Mouse (Mus musculus) heart, adult 11 months (tissue): ENCODE data around the gene Igfbp1.

ENCODE experiments used
- DNase-seq: peaks from one replicate; pipeline ENCODE4 v3.0.0; 2022

Igfbp1 gene

DNA sequence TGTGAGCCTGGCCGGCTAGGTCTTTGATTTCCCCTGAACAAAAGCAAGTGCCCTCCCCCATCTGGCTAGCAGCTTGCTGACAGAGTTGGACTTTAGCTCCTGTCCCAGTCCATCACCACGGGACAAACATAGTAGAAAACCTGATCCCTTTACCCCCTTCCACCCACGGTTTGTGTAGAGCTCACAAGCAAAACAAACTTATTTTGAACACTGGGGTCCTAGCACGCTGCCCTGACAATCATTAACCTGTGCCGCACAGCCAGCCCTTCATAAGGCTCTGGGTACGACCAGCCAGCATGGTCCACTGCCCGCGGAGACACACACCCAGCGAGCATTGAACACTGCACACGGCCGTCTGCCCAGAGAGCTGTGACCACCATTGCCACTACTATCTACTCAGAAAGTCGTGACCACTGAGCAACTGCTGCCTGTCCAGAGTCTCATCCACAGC is at the start of gene Igfbp1:
Gene Igfbp1, plus strand, starts transcription at position 292 of the 451 bp plus-strand sequence.
- DNase-seq: peak; percentile 81

GRCm38 (mm10) chr11:7147945-7148344 is 49.6 kb upstream of the Igfbp1 start:
- peak; percentile 83 for DNase-seq

GRCm38 (mm10) chr11:7149471-7149870 is 48.1 kb upstream of the Igfbp1 start:
- no peak for DNase-seq

DNA sequence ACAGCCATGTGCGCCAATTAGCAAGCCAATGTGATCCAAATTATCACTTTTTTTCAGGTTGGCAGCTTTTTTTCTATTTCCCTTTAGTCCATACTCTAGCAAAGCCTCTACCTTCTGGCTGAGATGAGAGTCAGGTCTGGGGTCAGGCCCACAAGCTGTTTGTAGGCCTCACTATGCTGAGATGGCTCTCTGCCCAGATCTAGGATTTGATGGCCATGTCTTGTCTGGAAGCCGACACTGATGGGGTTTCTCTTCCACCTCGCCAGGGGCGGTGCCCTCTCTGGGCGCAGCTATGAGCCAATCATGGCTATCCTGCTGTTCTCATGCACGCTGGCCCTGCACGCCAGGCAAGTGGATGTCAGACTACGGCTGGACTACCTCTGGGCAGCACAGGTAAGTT is 47.1 kb upstream of the Igfbp1 start:
- DNase-seq: no peak

- DNase-seq: no peak
These were observed 45.2 kb upstream of the Igfbp1 start for GRCm38 (mm10) chr11:7152371-7152770.

DNA sequence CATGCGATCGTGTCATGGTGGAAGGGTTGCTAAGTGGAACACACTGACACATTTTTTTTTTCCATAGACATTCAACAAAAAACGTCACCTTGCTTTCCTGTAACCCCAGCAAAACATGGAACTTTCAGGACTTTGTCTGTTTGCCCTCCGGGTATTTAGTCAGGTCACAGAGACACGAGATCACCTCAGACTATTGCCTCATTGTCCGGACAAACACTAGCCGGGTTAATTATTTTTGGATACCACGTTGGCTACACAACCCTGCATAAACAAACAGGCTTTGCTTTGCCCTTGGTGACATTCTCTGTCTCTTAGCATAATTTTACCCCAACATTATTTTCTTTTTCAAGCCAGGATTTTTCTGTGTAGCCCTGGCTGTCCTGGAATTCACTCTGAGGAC is 44.5 kb upstream of the Igfbp1 start:
- no peak for DNase-seq

GRCm38 (mm10) chr11:7156427-7156826 is 41.2 kb upstream of the Igfbp1 start:
- DNase-seq: no peak

DNA sequence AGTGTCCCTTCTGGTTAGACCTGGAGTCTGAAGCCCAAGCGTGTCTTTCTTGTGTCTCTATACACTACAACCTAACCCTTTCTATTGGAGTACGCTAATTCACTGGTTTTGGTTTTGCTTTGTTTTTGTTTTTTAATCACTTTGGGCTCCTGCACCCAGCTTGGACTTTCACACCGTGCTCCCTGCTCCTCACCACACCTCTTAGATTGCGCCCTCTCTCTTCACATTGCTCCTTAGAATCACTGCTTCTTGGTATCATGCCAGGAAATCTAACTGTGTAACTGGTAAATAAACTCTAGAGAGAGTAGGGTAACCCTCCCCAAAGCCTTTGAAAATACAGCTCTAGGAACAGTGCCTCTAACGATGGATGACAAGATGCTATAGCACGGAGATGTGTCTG is 39.4 kb upstream of the Igfbp1 start:
- DNase-seq: no peak

DNA sequence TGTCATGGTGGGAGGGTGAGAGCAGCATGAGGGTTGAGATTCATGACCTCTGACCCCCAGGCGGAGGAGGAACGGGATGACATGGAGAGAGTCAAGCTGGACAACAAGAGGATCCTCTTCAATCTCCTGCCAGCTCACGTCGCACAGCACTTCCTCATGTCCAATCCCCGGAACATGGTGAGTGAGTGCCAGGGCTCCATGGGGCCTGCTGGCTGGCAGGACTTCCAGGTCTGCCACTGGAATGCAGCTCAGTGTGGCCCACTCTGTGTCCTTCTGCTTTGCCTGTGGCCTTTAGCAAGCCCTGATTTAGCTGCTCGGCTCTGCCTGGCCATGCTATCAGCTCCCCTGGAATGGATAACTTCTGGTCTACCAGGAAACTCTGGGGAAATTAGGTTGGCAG is 37.4 kb upstream of the Igfbp1 start:
- DNase-seq: no peak

DNA sequence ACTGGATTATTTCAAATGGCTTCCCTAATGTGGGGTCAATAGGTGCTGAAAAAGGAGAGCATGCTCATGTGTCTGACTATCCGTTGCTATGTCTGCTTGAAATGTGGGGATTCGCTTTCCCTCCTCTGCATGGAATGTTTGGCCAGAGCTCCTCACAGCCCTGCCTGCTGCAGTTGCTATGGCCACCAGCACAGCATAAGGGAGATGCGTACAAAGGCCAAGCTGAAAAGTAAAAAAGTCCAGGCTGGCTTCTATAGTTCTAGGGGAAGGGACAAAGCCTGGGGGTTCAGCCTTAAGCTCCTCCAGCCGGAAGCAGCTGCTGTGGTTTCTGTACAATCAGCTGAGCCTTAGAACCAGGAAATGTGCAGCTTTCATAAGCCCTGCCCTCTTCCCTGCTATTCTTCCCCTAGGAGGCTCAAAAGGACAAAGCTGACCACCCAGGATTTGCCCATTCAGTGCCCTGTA is 36.9 kb upstream of the Igfbp1 start:
- DNase-seq: no peak

DNA sequence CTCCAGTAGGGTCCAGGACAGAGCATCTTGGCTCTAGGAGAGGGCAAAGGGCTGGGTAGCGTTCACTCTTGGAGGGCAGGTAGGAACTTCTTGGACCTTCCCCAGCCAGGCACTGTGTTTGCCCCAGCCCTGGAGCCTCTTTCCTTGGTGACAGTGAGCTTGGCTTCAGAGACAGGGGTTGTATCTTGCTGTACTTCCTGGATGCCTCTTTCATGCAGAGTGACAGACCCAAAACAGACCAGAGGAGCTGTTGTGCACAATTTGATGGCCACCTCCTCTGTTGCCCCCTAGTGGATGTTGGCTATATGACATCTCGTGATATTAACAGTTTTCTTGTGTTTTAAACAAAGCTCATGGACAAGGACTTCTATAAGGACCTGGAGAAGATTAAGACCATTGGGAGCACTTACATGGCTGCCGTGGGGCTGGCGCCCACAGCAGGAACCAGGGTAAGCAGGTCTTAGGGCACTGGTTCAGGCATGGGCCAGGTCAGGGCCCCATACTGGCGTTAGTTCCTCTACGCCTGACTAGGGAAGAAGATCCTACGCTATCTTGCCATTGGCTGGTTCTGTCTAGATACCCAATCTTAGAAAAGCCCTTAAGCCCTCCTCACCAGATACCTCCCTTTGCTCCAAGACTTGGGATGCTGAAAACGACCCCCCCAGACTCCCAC is 35.9 kb upstream of the Igfbp1 start:
- no peak for DNase-seq

DNA sequence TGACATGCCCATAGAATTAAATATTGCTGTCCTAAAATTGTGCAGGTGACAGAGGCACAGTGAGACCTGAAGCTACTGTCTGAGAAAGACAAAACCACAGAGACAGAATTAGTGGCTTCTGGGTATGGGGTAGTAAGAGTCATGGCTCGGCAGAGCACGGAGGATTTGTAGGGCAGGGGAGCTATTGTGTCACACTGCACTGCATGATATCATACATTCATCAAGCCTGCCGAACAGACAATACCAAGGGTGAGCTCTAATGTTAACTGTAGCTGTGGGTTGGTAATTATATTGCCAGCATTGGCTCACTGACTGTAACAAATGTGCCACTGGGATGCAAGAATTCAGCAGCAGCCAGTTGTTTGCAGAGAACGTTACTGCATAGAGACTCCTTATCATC is 33.2 kb upstream of the Igfbp1 start:
- no peak for DNase-seq

- no peak for DNase-seq
These were observed 27.9 kb upstream of the Igfbp1 start for GRCm38 (mm10) chr11:7169645-7170044.

DNA sequence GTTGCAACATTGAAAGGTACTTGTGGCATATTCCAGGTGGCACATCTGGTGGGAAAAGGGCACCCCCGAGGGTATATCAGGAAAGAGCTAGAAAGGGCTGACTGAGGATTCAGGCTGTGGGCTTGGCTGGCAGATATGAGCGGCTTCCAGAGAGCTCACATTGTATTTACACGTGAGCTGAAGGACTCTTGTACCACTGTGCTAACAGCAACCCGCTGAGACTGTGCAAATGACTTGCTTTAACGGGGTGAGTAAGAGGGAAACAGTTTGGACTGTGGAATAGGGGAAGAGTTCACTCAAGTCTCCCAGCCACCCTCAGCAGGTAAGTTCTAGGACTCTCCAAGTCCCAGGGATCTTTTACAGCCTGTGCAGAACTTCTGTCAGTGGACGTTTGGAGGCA is 23.9 kb upstream of the Igfbp1 start:
- DNase-seq: no peak

DNA sequence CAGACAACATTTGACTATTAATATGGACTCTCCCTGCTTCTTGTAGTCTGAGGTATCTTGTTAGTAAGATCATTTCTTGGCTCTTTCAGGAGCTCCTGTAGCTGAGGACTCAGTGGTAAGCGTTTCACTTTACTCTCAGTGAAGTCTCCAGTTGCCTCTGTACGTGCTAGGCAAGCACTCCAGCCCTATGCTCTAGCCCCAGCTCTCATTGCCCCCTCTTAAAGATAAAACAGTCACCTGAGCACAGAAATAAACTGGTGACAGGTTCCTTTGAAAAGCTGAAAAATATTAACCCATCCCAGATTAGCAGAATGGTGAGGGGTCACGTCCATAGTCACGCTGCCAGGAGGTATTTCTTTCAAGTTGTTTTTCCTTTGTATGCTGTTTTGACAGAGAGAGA is 18.9 kb upstream of the Igfbp1 start:
- no peak for DNase-seq

- DNase-seq: no peak
These were observed 18.3 kb upstream of the Igfbp1 start for GRCm38 (mm10) chr11:7179276-7179675.

- DNase-seq: no peak
These were observed 15.1 kb upstream of the Igfbp1 start for GRCm38 (mm10) chr11:7182409-7183042.

DNA sequence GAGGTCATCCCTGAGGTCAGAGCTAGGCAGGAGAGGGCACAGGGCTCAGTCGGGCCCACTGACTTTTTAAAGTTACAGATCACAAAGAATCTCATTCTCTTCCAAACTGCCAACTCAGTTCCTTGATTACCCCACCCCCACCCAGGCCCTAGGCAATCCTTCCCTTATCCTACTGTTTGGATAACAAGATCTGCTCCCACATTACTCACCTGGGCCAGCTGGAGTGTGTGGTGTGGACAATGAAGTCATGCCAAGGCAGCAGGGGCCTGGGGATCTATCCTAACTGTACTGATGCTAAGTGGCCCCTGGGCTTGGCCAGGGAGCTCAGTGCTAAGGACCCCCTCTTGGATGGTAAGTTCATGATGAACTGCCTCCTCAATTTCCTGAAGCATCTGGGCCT is 13.2 kb upstream of the Igfbp1 start:
- no peak for DNase-seq

GRCm38 (mm10) chr11:7187472-7187871 is 10.1 kb upstream of the Igfbp1 start:
- DNase-seq: no peak

DNA sequence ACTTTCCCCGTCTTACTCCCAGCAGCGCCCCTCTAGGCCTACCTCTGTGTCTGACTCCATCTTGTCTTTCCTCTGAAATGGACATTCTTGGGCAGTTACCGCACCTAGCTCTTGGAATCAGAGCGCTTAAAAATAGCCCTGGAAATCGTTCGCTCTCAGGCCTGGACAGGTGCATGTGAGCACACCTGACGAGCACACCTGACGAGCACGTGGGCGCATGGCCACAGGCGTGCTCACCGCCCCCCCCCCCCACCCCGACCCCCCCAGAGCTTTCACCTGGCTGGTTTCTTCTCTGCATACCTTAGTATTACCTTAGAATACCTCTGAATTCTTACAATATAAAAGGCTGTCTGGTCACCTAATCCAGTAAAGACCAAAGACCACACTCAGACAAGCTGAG is 9.1 kb upstream of the Igfbp1 start, which contains the start of gene Gm11985:
Gene Gm11985, minus strand, starts transcription at position 101 of the 400 bp plus-strand sequence.
- no peak for DNase-seq

DNA sequence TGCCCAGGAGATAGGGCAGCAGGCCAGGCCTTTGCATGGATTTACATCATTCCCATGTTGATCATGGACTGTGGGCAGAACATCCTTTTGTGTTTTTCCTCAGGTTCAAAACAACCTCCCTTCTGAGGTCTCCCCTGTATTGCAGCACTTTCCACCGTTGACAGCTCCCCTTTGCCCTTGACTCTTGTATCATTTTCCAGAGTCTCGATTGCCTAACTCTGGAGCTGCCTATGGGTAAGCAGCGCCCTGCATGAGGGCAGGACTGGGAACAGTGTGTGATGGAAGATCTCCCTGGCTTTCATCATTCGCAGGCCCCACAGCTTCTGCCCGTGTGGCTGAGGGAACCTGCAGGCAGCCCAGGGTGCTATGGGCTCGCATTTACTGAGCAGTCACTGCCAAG is 4.9 kb upstream of the Igfbp1 start:
- DNase-seq: no peak

DNA sequence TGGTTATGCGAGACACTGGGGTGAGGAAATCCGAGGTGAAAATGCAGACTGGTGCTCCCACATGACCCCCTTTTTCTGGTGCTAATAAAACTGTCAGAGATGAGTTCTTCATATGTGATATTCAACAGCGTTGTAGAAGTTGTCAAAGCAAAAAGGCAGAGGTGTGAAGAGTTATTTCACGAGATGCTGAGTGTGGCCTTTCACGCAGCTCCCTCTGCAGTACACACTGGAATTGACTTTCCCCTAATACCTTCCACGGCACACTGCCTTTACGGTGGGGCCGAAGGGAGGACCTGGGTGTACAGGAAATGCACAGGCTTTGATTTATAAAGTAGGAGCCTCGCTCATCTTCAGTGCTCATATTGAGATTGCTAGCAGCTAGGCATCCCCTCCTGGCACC is 4.4 kb upstream of the Igfbp1 start:
- DNase-seq: no peak

- DNase-seq: peak; percentile 78
These were observed 2.9 kb upstream of the Igfbp1 start for GRCm38 (mm10) chr11:7194432-7195311.

- DNase-seq: no peak
These were observed 2.3 kb upstream of the Igfbp1 start for GRCm38 (mm10) chr11:7195312-7195685.
